Mouse (Mus musculus) limb, embryonic 14.5 days (tissue): ENCODE data around the gene Smc4. TPM values are rescaled to one million over a fixed set of nuclear protein-coding genes. Genes with fewer than 3 reads are reported as not detected.

Experiments used
- ATAC-seq: fragments of 200-750 bp; cut with Nextera tagmentation; 2 replicates; pipeline ENCODE4 v1.8.0; 2017; ENCODE audit warnings: low read depth, moderate number of reproducible peaks, moderate TSS enrichment; ENCODE audit not compliant: low FRiP score
- DNase-seq: peaks from one replicate; pipeline ENCODE4 v3.0.0-alpha.2; 2015; ENCODE audit warnings: low spot score
- H3K27ac ChIP-seq: fragments of 300-500 bp; sonication (generic); replicated peaks from 2 replicates; pipeline ENCODE4 v1.5.1; 2014; ENCODE audit warnings: low read depth, mild to moderate bottlenecking, low read length, moderate library complexity, mixed read lengths
- H3K27me3 ChIP-seq: fragments of 300-500 bp; sonication (generic); 2 replicates; pipeline ENCODE4 v1.6.1; 2014; ENCODE audit warnings: low read length, mixed read lengths; ENCODE audit not compliant: control insufficient read depth, insufficient read depth
- H3K36me3 ChIP-seq: fragments of 300-500 bp; sonication (generic); 2 replicates; pipeline ENCODE4 v1.6.1; 2014; ENCODE audit warnings: mild to moderate bottlenecking, low read length, moderate library complexity, mixed read lengths; ENCODE audit not compliant: control insufficient read depth, insufficient read depth
- H3K4me1 ChIP-seq: fragments of 300-500 bp; sonication (generic); 2 replicates; pipeline ENCODE4 v1.6.1; 2014; ENCODE audit warnings: antibody characterized with exemption, low read length, mixed read lengths; ENCODE audit not compliant: control insufficient read depth, insufficient read depth
- H3K4me2 ChIP-seq: fragments of 300-500 bp; sonication (generic); replicated peaks from 2 replicates; pipeline ENCODE4 v1.6.1; 2014; ENCODE audit warnings: low read depth, mild to moderate bottlenecking, low read length, moderate library complexity; ENCODE audit not compliant: severe bottlenecking
- H3K4me3 ChIP-seq: fragments of 300-500 bp; sonication (generic); replicated peaks from 2 replicates; pipeline ENCODE4 v1.5.1; 2014; ENCODE audit warnings: low read length
- H3K9ac ChIP-seq: fragments of 300-500 bp; sonication (generic); 2 replicates; pipeline ENCODE4 v1.6.1; 2014; ENCODE audit warnings: mild to moderate bottlenecking, low read depth, low read length, moderate library complexity; ENCODE audit not compliant: severe bottlenecking
- H3K9me3 ChIP-seq: fragments of 300-500 bp; sonication (generic); 2 replicates; pipeline ENCODE4 v1.6.1; 2016; ENCODE audit warnings: low read length; ENCODE audit not compliant: control insufficient read depth
- POLR2A ChIP-seq: fragments of 200-500 bp; IDR thresholded peaks from 2 replicates; pipeline ENCODE4 v1.8.0; 2012; ENCODE audit warnings: inconsistent platforms, mild to moderate bottlenecking, moderate library complexity, borderline replicate concordance; ENCODE audit not compliant: insufficient read depth, insufficient read length; ENCODE audit errors: extremely low read depth
- WGBS: fragments of 180-500 bp; shearing (Covaris S2); extraction: QIAGEN DNeasy Blood & Tissue Kit; methylation state at CpG from one replicate; pipeline ENCODE4 v1.1.7; 2014; 5-methylcytosine and 5-hydroxymethylcytosine counted together
- polyA plus RNA-seq, 2 experiments: library from polyadenylated mRNA; depleted of rRNA in 1 of 2; stranded (reverse) in 1 of 2; unstranded in 1 of 2; fragments of >200 nt; fragmentation: Nextera tagmentation in 1 of 2; extraction: Ambion mirVana in 1 of 2; gene quantifications; 2 replicates each; pipeline versions ENCODE4 v1.2.1 to v1.2.3; 2012 to 2014

The Smc4 gene
- polyA plus RNA-seq, 2 experiments, result 46.1 to 118 TPM

GRCm38 (mm10) chr3:69044645-69045399 lies 40.3 kb downstream of the Smc4 start, which contains the start of gene Trim59:
TSS of gene Trim59 (minus strand) at chr3:69044755.
- under 1% methylated on average over 32 of the region's 80 CpGs for WGBS
- Histone ChIP-seq H3K36me3 (no peaks in the 10 kb centered on the region), H3K4me1 (peaks cover 6% of the 10 kb centered on the region; the same call in 1 of the 2 replicates), H3K4me3 (peak within 1 kb of the TSS; percentile 85), H3K9ac (peak within 1 kb of the TSS; percentile 90), H3K27me3 (no peaks in the 10 kb centered on the region), H3K9me3 (no peaks in the 10 kb centered on the region), H3K4me2 (peak within 1 kb of the TSS; percentile 80), H3K27ac (peak within 1 kb of the TSS; percentile 90)
- peak; percentile 85; the same call in 1 of the 2 replicates for TF ChIP-seq POLR2A
- peak; percentile 93 for ATAC-seq
- DNase-seq, result peak; percentile 94

GRCm38 (mm10) chr3:69045400-69045703 lies 40.8 kb downstream of the Smc4 start:
- H3K9ac ChIP-seq, result peak overlapping the region; percentile 90
- no peaks in the 10 kb centered on the region for H3K36me3 ChIP-seq
- DNase-seq (peak; percentile 19), ATAC-seq (peak; percentile 20)
- no peaks in the 10 kb centered on the region for H3K9me3 ChIP-seq
- 2% methylated on average over 9 of the region's 9 CpGs for WGBS
- no peak for TF ChIP-seq POLR2A
- peak overlapping the region; percentile 90 for H3K27ac ChIP-seq
- peak overlapping the region; percentile 80 for H3K4me2 ChIP-seq
- H3K4me1 ChIP-seq, result peaks cover 6% of the 10 kb centered on the region; the same call in 1 of the 2 replicates
- no peaks in the 10 kb centered on the region for H3K27me3 ChIP-seq
- peak overlapping the region; percentile 85 for H3K4me3 ChIP-seq

GRCm38 (mm10) chr3:69045750-69046149 lies 41.2 kb downstream of the Smc4 start:
- Histone ChIP-seq H3K36me3 (no peaks in the 10 kb centered on the region), H3K4me3 (peak overlapping the region; percentile 85), H3K4me1 (peaks cover 6% of the 10 kb centered on the region; the same call in 1 of the 2 replicates), H3K27me3 (no peaks in the 10 kb centered on the region), H3K27ac (no peak overlapping the region), H3K9ac (peak overlapping the region; percentile 90), H3K4me2 (peak overlapping the region; percentile 80), H3K9me3 (no peaks in the 10 kb centered on the region)
- no peak for DNase-seq
- ATAC-seq, result no peak
- no peak for TF ChIP-seq POLR2A
- WGBS, result 19% methylated on average over 13 of the region's 13 CpGs

GRCm38 (mm10) chr3:69046509-69046908 lies 42.0 kb downstream of the Smc4 start:
- no peak overlapping the region for H3K9ac ChIP-seq
- ATAC-seq (no peak), DNase-seq (no peak)
- H3K27me3 ChIP-seq, result no peaks in the 10 kb centered on the region
- no peaks in the 10 kb centered on the region for H3K36me3 ChIP-seq
- no peak overlapping the region for H3K27ac ChIP-seq
- H3K4me1 ChIP-seq, result peaks cover 6% of the 10 kb centered on the region; the same call in 1 of the 2 replicates
- no peak overlapping the region for H3K4me2 ChIP-seq
- TF ChIP-seq POLR2A, result no peak
- 49% methylated on average over 4 of the region's 4 CpGs for WGBS
- no peak overlapping the region for H3K4me3 ChIP-seq
- H3K9me3 ChIP-seq, result no peaks in the 10 kb centered on the region

GRCm38 (mm10) chr3:69047684-69048083 lies 43.1 kb downstream of the Smc4 start:
- 74% methylated on average over 4 of the region's 4 CpGs for WGBS
- H3K4me3 ChIP-seq, result no peak overlapping the region
- no peak for ATAC-seq
- no peak for DNase-seq
- peaks cover 2% of the 10 kb centered on the region; the same call in 1 of the 2 replicates for H3K4me1 ChIP-seq
- no peak overlapping the region for H3K27ac ChIP-seq
- no peaks in the 10 kb centered on the region for H3K36me3 ChIP-seq
- no peak overlapping the region for H3K4me2 ChIP-seq
- TF ChIP-seq POLR2A, result no peak
- H3K9ac ChIP-seq, result no peak overlapping the region
- H3K27me3 ChIP-seq, result no peaks in the 10 kb centered on the region
- H3K9me3 ChIP-seq, result no peaks in the 10 kb centered on the region
